11 mouse cellular contexts compared by ENCODE assay signal in the genomic region with DNA sequence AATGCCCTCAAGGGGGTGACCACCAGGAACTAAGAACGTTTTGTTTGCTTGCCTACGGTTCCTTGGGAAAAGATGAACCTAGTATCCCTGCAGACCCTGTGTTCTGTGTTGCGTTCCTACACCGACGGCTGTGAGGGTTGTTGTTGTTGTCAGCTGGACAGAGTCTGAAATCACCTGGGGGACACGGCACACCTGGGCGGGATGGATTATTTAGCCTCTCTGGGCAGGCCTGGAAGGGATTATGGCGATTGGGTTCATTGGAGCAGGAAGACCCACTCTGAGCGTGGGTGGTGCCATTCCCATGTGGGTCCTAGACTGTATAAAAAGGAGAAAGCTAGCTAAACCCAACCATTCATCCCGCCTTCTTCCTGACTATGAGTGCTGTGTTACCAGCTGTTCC. TPM values are rescaled to one million over a fixed set of nuclear protein-coding genes. Genes with fewer than 3 reads are reported as not detected.
DNase-seq lines count a peak whose midpoint lies in the region; ATAC-seq lines count a peak whose summit lies in the region.
"Had no signal": no experiment of that assay in that cellular context is flagged by ENCODE, and none has a peak within 500 bp of the region (broad histone marks: within the 10 kb centered on the region; RNA-seq: fewer than 3 reads in every experiment).

No protein-coding gene starts in this region.

- WGBS in heart, embryonic 13.5 days = 87% methylated on average over 10 of the region's 10 CpGs
- 87% methylated on average over 10 of the region's 10 CpGs for whole genome bisulfite sequencing in midbrain, embryonic 10.5 days
- 87% methylated on average over 10 of the region's 10 CpGs for WGBS in midbrain, embryonic 16.5 days
- WGBS in kidney, embryonic 16.5 days = 69% methylated on average over 10 of the region's 10 CpGs
- WGBS in neural tube, embryonic 14.5 days = 88% methylated on average over 10 of the region's 10 CpGs

- DNase-seq in heart, postnatal 14 days = no peak
- no peak for DNase-seq in midbrain, embryonic 10.5 days (ENCODE audit: low spot score)
- no peak for DNase-seq in layer of hippocampus, postnatal 10 days (ENCODE audit: low spot score in 2 of 2)
- no peak for DNase-seq in yolk sac, embryonic 10.5 days (ENCODE audit: low spot score)
- DNase-seq: cerebellum, adult 11 months; gastrocnemius, postnatal 36 days; thymus, postnatal 4 days had no signal

- intact Hi-C loops in heart, postnatal 14 days (cut with DNase I) = loop anchor here (5.0 kb wide), 1 partner anchor 40 kb away; a partner anchor contains a TSS

- H3K9ac ChIP-seq in heart, embryonic 13.5 days = no peak overlapping the region
- H3K9ac ChIP-seq in midbrain, embryonic 16.5 days (ENCODE audit: low read depth, low read length) = no peak overlapping the region
- no peak overlapping the region for H3K9ac ChIP-seq in kidney, embryonic 16.5 days (replicated peaks; ENCODE audit: low read length)
- no peak overlapping the region for H3K9ac ChIP-seq in neural tube, embryonic 14.5 days (replicated peaks; ENCODE audit: low read depth, low read length)

- peaks cover 27% of the 10 kb centered on the region for H3K4me1 ChIP-seq in heart, embryonic 13.5 days
- H3K4me1 ChIP-seq in midbrain, embryonic 10.5 days = peaks cover 20% of the 10 kb centered on the region
- peaks cover 20% of the 10 kb centered on the region for H3K4me1 ChIP-seq in midbrain, embryonic 16.5 days (ENCODE audit: control insufficient read depth, insufficient read depth, low read length)
- H3K4me1 ChIP-seq in kidney, embryonic 16.5 days (ENCODE audit: insufficient read depth, low read length) = peaks cover 19% of the 10 kb centered on the region
- H3K4me1 ChIP-seq in neural tube, embryonic 14.5 days (ENCODE audit: control insufficient read depth, insufficient read depth, low read length) = peaks cover 16% of the 10 kb centered on the region

- no peak for ATAC-seq in heart, embryonic 13.5 days (ENCODE audit: extremely low read depth, insufficient number of reproducible peaks, low FRiP score, low TSS enrichment)
- no peak for ATAC-seq in midbrain, embryonic 16.5 days
- no peak for ATAC-seq in kidney, embryonic 16.5 days (ENCODE audit: low FRiP score, low TSS enrichment)
- ATAC-seq in neural tube, embryonic 14.5 days (ENCODE audit: low read depth) = no peak

- H3K9me3 ChIP-seq in heart, embryonic 13.5 days = no peaks in the 10 kb centered on the region
- H3K9me3 ChIP-seq in midbrain, embryonic 10.5 days (replicated peaks) = no peaks in the 10 kb centered on the region
- no peaks in the 10 kb centered on the region for H3K9me3 ChIP-seq in midbrain, embryonic 16.5 days (replicated peaks; ENCODE audit: control insufficient read depth, low read length, poor library complexity, severe bottlenecking)
- no peaks in the 10 kb centered on the region for H3K9me3 ChIP-seq in kidney, embryonic 16.5 days (ENCODE audit: low read length)
- H3K9me3 ChIP-seq in neural tube, embryonic 14.5 days (ENCODE audit: control insufficient read depth, low read length) = no peaks in the 10 kb centered on the region

- H3K4me3 ChIP-seq in heart, embryonic 13.5 days = no peak overlapping the region
- 0 out of 2 replicates have a peak overlapping the region, but pooled peaks have one; percentile 73 for H3K4me3 ChIP-seq in midbrain, embryonic 10.5 days
- H3K4me3 ChIP-seq in midbrain, embryonic 16.5 days (ENCODE audit: low read depth, low read length) = no peak overlapping the region
- peak overlapping the region; percentile 52 for H3K4me3 ChIP-seq in kidney, embryonic 16.5 days (ENCODE audit: low read length)
- H3K4me3 ChIP-seq in neural tube, embryonic 14.5 days (ENCODE audit: low read depth, low read length) = peak overlapping the region; percentile 64; the same call in 1 of the 2 replicates

- peak overlapping the region; percentile 78; the same call in 1 of the 2 replicates for H3K4me2 ChIP-seq in heart, embryonic 13.5 days
- H3K4me2 ChIP-seq in midbrain, embryonic 16.5 days (ENCODE audit: low read length) = no peak overlapping the region
- H3K4me2 ChIP-seq in kidney, embryonic 16.5 days (replicated peaks; ENCODE audit: low read depth, low read length) = peak overlapping the region; percentile 89
- H3K4me2 ChIP-seq in neural tube, embryonic 14.5 days (ENCODE audit: low read depth, low read length) = no peak overlapping the region

- H3K27me3 ChIP-seq in heart, embryonic 13.5 days (replicated peaks) = no peaks in the 10 kb centered on the region
- no peaks in the 10 kb centered on the region for H3K27me3 ChIP-seq in midbrain, embryonic 10.5 days (ENCODE audit: low read depth, poor library complexity, severe bottlenecking)
- H3K27me3 ChIP-seq in midbrain, embryonic 16.5 days (ENCODE audit: control insufficient read depth, insufficient read depth, low read depth, low read length) = no peaks in the 10 kb centered on the region
- no peaks in the 10 kb centered on the region for H3K27me3 ChIP-seq in kidney, embryonic 16.5 days (ENCODE audit: insufficient read depth, low read length)
- no peaks in the 10 kb centered on the region for H3K27me3 ChIP-seq in neural tube, embryonic 14.5 days (ENCODE audit: control insufficient read depth, insufficient read depth, low read length)

- H3K36me3 ChIP-seq in heart, embryonic 13.5 days = peaks cover 46% of the 10 kb centered on the region
- H3K36me3 ChIP-seq in midbrain, embryonic 10.5 days = peaks cover 37% of the 10 kb centered on the region
- peaks cover 18% of the 10 kb centered on the region for H3K36me3 ChIP-seq in midbrain, embryonic 16.5 days (ENCODE audit: control insufficient read depth, insufficient read depth, low read length)
- peaks cover 30% of the 10 kb centered on the region for H3K36me3 ChIP-seq in kidney, embryonic 16.5 days (ENCODE audit: insufficient read depth, low read length)
- peaks cover 29% of the 10 kb centered on the region for H3K36me3 ChIP-seq in neural tube, embryonic 14.5 days (ENCODE audit: control insufficient read depth, insufficient read depth, low read length)

- H3K27ac ChIP-seq in heart, embryonic 13.5 days (replicated peaks) = no peak overlapping the region
- no peak overlapping the region for H3K27ac ChIP-seq in midbrain, embryonic 10.5 days (replicated peaks)
- no peak overlapping the region for H3K27ac ChIP-seq in midbrain, embryonic 16.5 days (ENCODE audit: low read length)
- H3K27ac ChIP-seq in kidney, embryonic 16.5 days (ENCODE audit: low read length) = no peak overlapping the region
- H3K27ac ChIP-seq in neural tube, embryonic 14.5 days (ENCODE audit: low read depth, low read length) = no peak overlapping the region

RNA-seq across cellular contexts. Expression of a gene that starts 1.7 kb away (rescaled TPM):
- polyA plus RNA-seq in heart, embryonic 13.5 days (2015; fragmentation: Nextera tagmentation; extraction: Ambion mirVana) = 0.56 and 1.3 TPM in 2 replicates
- total RNA-seq in heart, postnatal 14 days (2021) = under 1 TPM in 1 of 2 experiments, not detected in 1; 0.69 TPM
- 0.30 TPM in 1 of 2 replicates, not detected in the other for polyA plus RNA-seq in midbrain, embryonic 10.5 days (2016; fragmentation: Nextera tagmentation; extraction: Ambion mirVana)
- 0.55 and 0.72 TPM in 2 replicates for polyA plus RNA-seq in midbrain, embryonic 16.5 days (2015; fragmentation: Nextera tagmentation; extraction: Ambion mirVana)
- polyA plus RNA-seq in kidney, embryonic 16.5 days (2015; fragmentation: Nextera tagmentation; extraction: Ambion mirVana) = 1.2 and 1.6 TPM in 2 replicates
- 1.5 TPM in 1 of 2 replicates, not detected in the other for polyA plus RNA-seq in neural tube, embryonic 14.5 days (2014; fragmentation: Nextera tagmentation; extraction: Ambion mirVana)
- 1 to 10 TPM in 1 of 2 experiments, not detected in 1; 1.2 TPM for total RNA-seq in layer of hippocampus, postnatal 10 days (2021)
- total RNA-seq: gastrocnemius, postnatal 36 days had no signal

RNA-seq across cellular contexts. Expression of a gene that starts 2.1 kb away (rescaled TPM):
- polyA plus RNA-seq in heart, embryonic 13.5 days (2015; fragmentation: Nextera tagmentation; extraction: Ambion mirVana) = 60.0 and 66.2 TPM in 2 replicates
- total RNA-seq in heart, postnatal 14 days (2021) = 100 to 1,000 TPM; 112 to 118 TPM
- polyA plus RNA-seq in midbrain, embryonic 10.5 days (2016; fragmentation: Nextera tagmentation; extraction: Ambion mirVana) = 78.5 and 90.8 TPM in 2 replicates
- polyA plus RNA-seq in midbrain, embryonic 16.5 days (2015; fragmentation: Nextera tagmentation; extraction: Ambion mirVana) = 134 and 137 TPM in 2 replicates
- 117 TPM in 2 replicates for polyA plus RNA-seq in kidney, embryonic 16.5 days (2015; fragmentation: Nextera tagmentation; extraction: Ambion mirVana)
- 112 and 114 TPM in 2 replicates for polyA plus RNA-seq in neural tube, embryonic 14.5 days (2014; fragmentation: Nextera tagmentation; extraction: Ambion mirVana)
- 10 to 100 TPM; 61.3 to 66.7 TPM for total RNA-seq in layer of hippocampus, postnatal 10 days (2021)

RNA-seq across cellular contexts. Expression of a gene that starts 13.6 kb away (rescaled TPM):
- 100 and 109 TPM in 2 replicates for polyA plus RNA-seq in heart, embryonic 13.5 days (2015; fragmentation: Nextera tagmentation; extraction: Ambion mirVana)
- 100 to 1,000 TPM; 204 to 226 TPM for total RNA-seq in heart, postnatal 14 days (2021)
- 0.14 and 0.25 TPM in 2 replicates for polyA plus RNA-seq in midbrain, embryonic 10.5 days (2016; fragmentation: Nextera tagmentation; extraction: Ambion mirVana)
- polyA plus RNA-seq in midbrain, embryonic 16.5 days (2015; fragmentation: Nextera tagmentation; extraction: Ambion mirVana) = 0.22 TPM in 1 of 2 replicates, not detected in the other
- polyA plus RNA-seq in kidney, embryonic 16.5 days (2015; fragmentation: Nextera tagmentation; extraction: Ambion mirVana) = 4.5 and 4.6 TPM in 2 replicates
- 0.58 TPM in 1 of 2 replicates, not detected in the other for polyA plus RNA-seq in neural tube, embryonic 14.5 days (2014; fragmentation: Nextera tagmentation; extraction: Ambion mirVana)
- total RNA-seq in layer of hippocampus, postnatal 10 days (2021) = not detected

RNA-seq across cellular contexts. Expression of a gene that starts 16.1 kb away (rescaled TPM):
- 212 and 219 TPM in 2 replicates for polyA plus RNA-seq in heart, embryonic 13.5 days (2015; fragmentation: Nextera tagmentation; extraction: Ambion mirVana)
- total RNA-seq in heart, postnatal 14 days (2021) = 100 to 1,000 TPM; 218 to 238 TPM
- 88.7 and 97.9 TPM in 2 replicates for polyA plus RNA-seq in midbrain, embryonic 10.5 days (2016; fragmentation: Nextera tagmentation; extraction: Ambion mirVana)
- 238 and 262 TPM in 2 replicates for polyA plus RNA-seq in midbrain, embryonic 16.5 days (2015; fragmentation: Nextera tagmentation; extraction: Ambion mirVana)
- polyA plus RNA-seq in kidney, embryonic 16.5 days (2015; fragmentation: Nextera tagmentation; extraction: Ambion mirVana) = 156 and 168 TPM in 2 replicates
- polyA plus RNA-seq in neural tube, embryonic 14.5 days (2014; fragmentation: Nextera tagmentation; extraction: Ambion mirVana) = 200 and 226 TPM in 2 replicates
- total RNA-seq in layer of hippocampus, postnatal 10 days (2021) = 10 to 100 TPM; 87.3 to 91.8 TPM

RNA-seq across cellular contexts. Expression of a gene that starts 21.8 kb away (rescaled TPM):
- polyA plus RNA-seq in heart, embryonic 13.5 days (2015; fragmentation: Nextera tagmentation; extraction: Ambion mirVana) = 40.9 and 43.9 TPM in 2 replicates
- total RNA-seq in heart, postnatal 14 days (2021) = 10 to 100 TPM; 17.7 to 23.0 TPM
- polyA plus RNA-seq in midbrain, embryonic 10.5 days (2016; fragmentation: Nextera tagmentation; extraction: Ambion mirVana) = 16.5 and 18.5 TPM in 2 replicates
- polyA plus RNA-seq in midbrain, embryonic 16.5 days (2015; fragmentation: Nextera tagmentation; extraction: Ambion mirVana) = 29.5 and 30.6 TPM in 2 replicates
- polyA plus RNA-seq in kidney, embryonic 16.5 days (2015; fragmentation: Nextera tagmentation; extraction: Ambion mirVana) = 64.2 and 66.0 TPM in 2 replicates
- 17.6 and 19.5 TPM in 2 replicates for polyA plus RNA-seq in neural tube, embryonic 14.5 days (2014; fragmentation: Nextera tagmentation; extraction: Ambion mirVana)
- total RNA-seq in layer of hippocampus, postnatal 10 days (2021) = 10 to 100 TPM; 20.4 to 21.4 TPM

Comparison
In these comparisons a context has a peak if more than half of its experiments do, and no peak if none do; other contexts are left out.
1. H3K4me3 ChIP-seq: peak in midbrain, embryonic 10.5 days (single experiment), kidney, embryonic 16.5 days (single experiment) and neural tube, embryonic 14.5 days (single experiment); none in heart, embryonic 13.5 days (single experiment) and midbrain, embryonic 16.5 days (single experiment).
2. H3K4me2 ChIP-seq: peak in heart, embryonic 13.5 days (single experiment) and kidney, embryonic 16.5 days (single experiment); none in midbrain, embryonic 16.5 days (single experiment) and neural tube, embryonic 14.5 days (single experiment).
3. RNA of a gene that starts 13.6 kb away (polyA plus RNA-seq): 100 to 109 TPM in heart, embryonic 13.5 days; 4.5 to 4.6 TPM in kidney, embryonic 16.5 days, 0.58 TPM in neural tube, embryonic 14.5 days, 0.14 to 0.25 TPM in midbrain, embryonic 10.5 days and 0.22 TPM in midbrain, embryonic 16.5 days; every median in the first group is over 10 times any median in the second.